Comparison of ENCODE assay signal across 35 mouse cellular contexts in the genomic region with DNA sequence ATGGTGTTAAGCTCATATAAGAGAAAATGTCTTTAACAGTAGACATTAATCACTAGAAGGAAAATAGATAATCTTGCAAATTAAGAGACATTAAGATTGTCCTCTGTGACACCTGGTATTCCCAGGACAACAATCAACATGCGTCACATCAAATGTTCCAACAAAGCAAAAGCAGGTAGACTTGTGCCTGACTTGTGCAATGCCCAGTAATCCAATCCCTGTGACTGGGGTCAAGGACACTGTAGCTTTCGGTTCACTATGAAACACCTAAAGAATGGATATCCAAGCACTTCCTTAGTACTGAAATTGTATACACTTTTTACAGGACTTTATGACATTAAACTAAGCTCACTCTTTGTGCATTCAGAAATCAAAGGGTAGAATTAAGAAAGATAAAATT.
"Had no signal": no experiment of that assay in that cellular context is flagged by ENCODE, and none has a peak within 500 bp of the region (broad histone marks: within the 10 kb centered on the region; RNA-seq: fewer than 3 reads in every experiment).

No protein-coding gene starts in this region.

- ATAC-seq: hindbrain, embryonic 16.5 days; hindbrain, postnatal 0 days; inflammation-experienced regulatory T-cells, adult 6 months; intestine, embryonic 15.5 days; intestine, embryonic 16.5 days; intestine, postnatal 0 days had no signal

- H3K9ac ChIP-seq: heart, embryonic 12.5 days; heart, embryonic 13.5 days; heart, embryonic 15.5 days; hindbrain, embryonic 12.5 days; hindbrain, embryonic 13.5 days; hindbrain, embryonic 14.5 days; hindbrain, embryonic 15.5 days; intestine, embryonic 15.5 days; kidney, embryonic 15.5 days had no signal

- H3K27ac ChIP-seq: heart, embryonic 10.5 days; heart, embryonic 13.5 days; heart, embryonic 15.5 days; hindbrain, embryonic 10.5 days; hindbrain, embryonic 12.5 days; hindbrain, embryonic 13.5 days; hindbrain, embryonic 14.5 days; hindbrain, embryonic 15.5 days; hindbrain, postnatal 0 days; intestine, embryonic 15.5 days; kidney, embryonic 15.5 days; kidney, postnatal 0 days; layer of hippocampus, adult 2 months had no signal

- H3K9me3 ChIP-seq: heart, embryonic 10.5 days; heart, embryonic 12.5 days; heart, embryonic 13.5 days; heart, embryonic 15.5 days; hindbrain, embryonic 10.5 days; hindbrain, embryonic 12.5 days; hindbrain, embryonic 13.5 days; hindbrain, embryonic 15.5 days; intestine, embryonic 15.5 days; kidney, embryonic 15.5 days had no signal

- H3K4me2 ChIP-seq: heart, embryonic 11.5 days; heart, embryonic 12.5 days; heart, embryonic 13.5 days; heart, embryonic 15.5 days; hindbrain, embryonic 12.5 days; hindbrain, embryonic 13.5 days; hindbrain, embryonic 14.5 days; hindbrain, embryonic 15.5 days; intestine, embryonic 15.5 days; kidney, embryonic 15.5 days had no signal

- DNase-seq: heart, postnatal 10 days; heart, postnatal 14 days; heart, postnatal 36 days; heart, postnatal 4 days; kidney, adult 11 months; kidney, adult 18-20 months; kidney, adult 2 months; kidney, adult 8-10 months; kidney, adult 9 months; kidney, postnatal 10 days; kidney, postnatal 14 days; kidney, postnatal 25 days; kidney, postnatal 36 days; kidney, postnatal 4 days; layer of hippocampus, adult 9-11 months; layer of hippocampus, postnatal 36 days had no signal

- H3K27me3 ChIP-seq: heart, embryonic 12.5 days; heart, embryonic 13.5 days; heart, embryonic 15.5 days; hindbrain, embryonic 12.5 days; hindbrain, embryonic 13.5 days; hindbrain, embryonic 15.5 days; intestine, embryonic 15.5 days; kidney, embryonic 15.5 days had no signal

- H3K4me3 ChIP-seq: heart, embryonic 10.5 days; heart, embryonic 12.5 days; heart, embryonic 13.5 days; heart, embryonic 15.5 days; hindbrain, embryonic 10.5 days; hindbrain, embryonic 12.5 days; hindbrain, embryonic 13.5 days; hindbrain, embryonic 15.5 days; intestine, embryonic 15.5 days; kidney, embryonic 15.5 days; layer of hippocampus, adult 2 months had no signal

- H3K4me1 ChIP-seq: heart, embryonic 10.5 days; heart, embryonic 15.5 days; hindbrain, embryonic 10.5 days; hindbrain, embryonic 12.5 days; hindbrain, embryonic 13.5 days; hindbrain, embryonic 15.5 days; intestine, embryonic 15.5 days; kidney, embryonic 15.5 days had no signal

- H3K36me3 ChIP-seq: heart, embryonic 10.5 days; heart, embryonic 12.5 days; heart, embryonic 13.5 days; heart, embryonic 15.5 days; hindbrain, embryonic 10.5 days; hindbrain, embryonic 12.5 days; hindbrain, embryonic 13.5 days; hindbrain, embryonic 15.5 days; intestine, embryonic 15.5 days; kidney, embryonic 15.5 days had no signal
